Mouse (Mus musculus) liver, postnatal 0 days (tissue): ENCODE measurements at regions not wholly inside any gene's neighbourhood (a gene's known extent, or its start where the extent isn't known, plus 50 kb on each side); places are given as distances from the start of the nearest gene placed in this dataset.

Source experiments
- CTCF ChIP-seq: sonication (generic); IDR thresholded peaks from 2 replicates; pipeline ENCODE4 v1.5.1; 2016; ENCODE audit warnings: antibody characterized with exemption, low read depth
- EP300 ChIP-seq: IDR thresholded peaks from 2 replicates; pipeline ENCODE4 v1.6.1; 2016; ENCODE audit warnings: antibody characterized with exemption, low read depth, mild to moderate bottlenecking

- TF ChIP-seq CTCF (no peak), EP300 (no peak)
Measured at GRCm38 (mm10) chr3:60196031-60196430, 114.4 kb downstream of the Sucnr1 start.
